Mouse (Mus musculus) forebrain, embryonic 11.5 days (tissue): ENCODE results near the gene Slc6a20b. TPM values are rescaled to one million over a fixed set of nuclear protein-coding genes. Genes with fewer than 3 reads are reported as not detected.
A peak's percentile ranks its signal among the peaks of the same experiment; 100 is the strongest.
"Not testable (repeated sequence)": the region's sequence is repeated elsewhere in the genome, so short reads cannot be mapped to it uniquely, and the experiment has no call there.

Experiments used
- ATAC-seq: fragments of 200-750 bp; cut with Nextera tagmentation; replicated peaks from 2 replicates; pipeline ENCODE4 v1.8.0; 2017; ENCODE audit warnings: moderate TSS enrichment; ENCODE audit not compliant: low FRiP score
- DNase-seq: peaks from one replicate; pipeline ENCODE4 v3.0.0-alpha.2; 2017; ENCODE audit warnings: low spot score
- H3K27ac ChIP-seq: fragments of 300-500 bp; sonication (generic); 2 replicates; pipeline ENCODE4 v1.5.1; 2014; ENCODE audit warnings: low read depth, low read length
- H3K27me3 ChIP-seq: fragments of 300-500 bp; sonication (generic); 2 replicates; pipeline ENCODE4 v1.6.1; 2014; ENCODE audit warnings: mild to moderate bottlenecking, low read length, mixed read lengths; ENCODE audit not compliant: control insufficient read depth, insufficient read depth
- H3K36me3 ChIP-seq: fragments of 300-500 bp; sonication (generic); 2 replicates; pipeline ENCODE4 v1.6.1; 2014; ENCODE audit warnings: mild to moderate bottlenecking, low read length, moderate library complexity, mixed read lengths; ENCODE audit not compliant: control insufficient read depth, insufficient read depth
- H3K4me1 ChIP-seq: fragments of 300-500 bp; sonication (generic); replicated peaks from 2 replicates; pipeline ENCODE4 v1.6.1; 2014; ENCODE audit warnings: low read length, mixed read lengths; ENCODE audit not compliant: control insufficient read depth, insufficient read depth
- H3K4me2 ChIP-seq: fragments of 300-500 bp; sonication (generic); 2 replicates; pipeline ENCODE4 v1.6.1; 2014; ENCODE audit warnings: low read depth, mild to moderate bottlenecking, low read length, moderate library complexity, mixed read lengths; ENCODE audit not compliant: severe bottlenecking
- H3K4me3 ChIP-seq: fragments of 300-500 bp; sonication (generic); 2 replicates; pipeline ENCODE4 v1.5.1; 2014; ENCODE audit warnings: low read depth, low read length
- H3K9ac ChIP-seq: fragments of 300-500 bp; sonication (generic); 2 replicates; pipeline ENCODE4 v1.6.1; 2014; ENCODE audit warnings: low read length
- H3K9me3 ChIP-seq: fragments of 300-500 bp; sonication (generic); 2 replicates; pipeline ENCODE4 v1.6.1; 2016; ENCODE audit warnings: low read length, mixed read lengths; ENCODE audit not compliant: control insufficient read depth
- WGBS: fragments of 180-500 bp; shearing (Covaris S2); extraction: QIAGEN DNeasy Blood & Tissue Kit; methylation state at CpG from one replicate; pipeline ENCODE4 v1.1.7; 2014; 5-methylcytosine and 5-hydroxymethylcytosine counted together
- polyA plus RNA-seq: library from polyadenylated mRNA; unstranded; fragments of >200 nt; fragmentation: Nextera tagmentation; extraction: Ambion mirVana; gene quantifications from 2 replicates; pipeline ENCODE4 v1.2.1, GENCODE M21; 2014

Slc6a20b gene
- 0.09 and 0.29 TPM in 2 replicates for polyA plus RNA-seq

DNA sequence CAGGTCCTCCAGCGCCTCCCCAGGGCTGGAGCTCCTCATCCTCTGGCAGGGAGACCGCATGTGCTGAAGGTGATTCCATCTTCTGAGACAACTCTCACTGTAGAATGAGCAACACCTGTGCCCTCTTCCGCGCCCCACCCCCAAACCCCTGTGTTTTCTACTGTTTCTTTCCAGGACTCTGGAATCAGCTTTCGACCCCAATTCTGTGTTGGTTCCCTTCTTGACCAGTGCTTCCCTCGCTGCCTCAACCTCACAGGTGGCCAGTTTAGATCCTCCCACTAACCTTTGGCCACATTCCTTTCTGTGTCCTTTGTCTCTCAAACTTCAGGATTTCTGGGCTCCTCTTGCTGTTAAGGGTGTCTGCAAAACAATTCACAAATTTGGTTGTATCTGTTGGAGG is at the start of gene Slc6a20b:
Gene Slc6a20b (minus strand): TSS at position 285 of the 400 bp plus-strand sequence.
- no peak within 1 kb of the TSS for H3K9ac ChIP-seq
- WGBS = 87% methylated on average over 6 of the region's 6 CpGs
- no peaks in the 10 kb centered on the region for H3K27me3 ChIP-seq
- DNase-seq = no peak
- no peak within 1 kb of the TSS for H3K4me3 ChIP-seq
- no peak within 1 kb of the TSS for H3K4me2 ChIP-seq
- no peak within 1 kb of the TSS for H3K27ac ChIP-seq
- no peak for ATAC-seq
- no peaks in the 10 kb centered on the region for H3K36me3 ChIP-seq
- H3K9me3 ChIP-seq = no peaks in the 10 kb centered on the region
- H3K4me1 ChIP-seq = no peaks in the 10 kb centered on the region

DNA sequence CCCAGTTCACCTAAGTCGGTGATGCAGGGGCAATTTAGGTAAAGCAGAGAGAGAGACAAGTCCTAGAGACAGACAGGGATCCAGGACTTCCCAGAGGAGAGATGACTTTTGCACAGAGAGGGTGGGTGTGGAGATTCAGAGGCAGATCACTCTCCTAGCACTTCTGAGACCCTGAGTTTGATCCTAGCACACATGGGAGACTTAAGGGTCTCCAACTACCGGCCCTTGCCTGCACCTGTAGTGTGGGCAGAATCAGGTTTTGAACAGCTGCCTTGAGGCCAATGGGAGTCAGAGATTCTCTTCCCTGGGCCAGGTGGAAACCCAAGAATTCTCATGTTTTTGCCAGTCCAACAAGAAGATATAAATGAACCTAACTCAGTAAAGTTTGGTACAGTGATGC is 46.8 kb upstream of the Slc6a20b start:
- 20% methylated on average over 2 of the region's 2 CpGs for WGBS
- Histone ChIP-seq H3K4me3 (no peak overlapping the region), H3K27me3 (peaks cover 25% of the 10 kb centered on the region), H3K4me2 (no peak overlapping the region), H3K27ac (no peak overlapping the region), H3K36me3 (no peaks in the 10 kb centered on the region), H3K4me1 (peaks cover 7% of the 10 kb centered on the region; the same call in 1 of the 2 replicates), H3K9me3 (no peaks in the 10 kb centered on the region), H3K9ac (no peak overlapping the region)
- DNase-seq = no peak
- 0 out of 2 replicates have a peak, but pooled peaks have one; percentile 24 for ATAC-seq

DNA sequence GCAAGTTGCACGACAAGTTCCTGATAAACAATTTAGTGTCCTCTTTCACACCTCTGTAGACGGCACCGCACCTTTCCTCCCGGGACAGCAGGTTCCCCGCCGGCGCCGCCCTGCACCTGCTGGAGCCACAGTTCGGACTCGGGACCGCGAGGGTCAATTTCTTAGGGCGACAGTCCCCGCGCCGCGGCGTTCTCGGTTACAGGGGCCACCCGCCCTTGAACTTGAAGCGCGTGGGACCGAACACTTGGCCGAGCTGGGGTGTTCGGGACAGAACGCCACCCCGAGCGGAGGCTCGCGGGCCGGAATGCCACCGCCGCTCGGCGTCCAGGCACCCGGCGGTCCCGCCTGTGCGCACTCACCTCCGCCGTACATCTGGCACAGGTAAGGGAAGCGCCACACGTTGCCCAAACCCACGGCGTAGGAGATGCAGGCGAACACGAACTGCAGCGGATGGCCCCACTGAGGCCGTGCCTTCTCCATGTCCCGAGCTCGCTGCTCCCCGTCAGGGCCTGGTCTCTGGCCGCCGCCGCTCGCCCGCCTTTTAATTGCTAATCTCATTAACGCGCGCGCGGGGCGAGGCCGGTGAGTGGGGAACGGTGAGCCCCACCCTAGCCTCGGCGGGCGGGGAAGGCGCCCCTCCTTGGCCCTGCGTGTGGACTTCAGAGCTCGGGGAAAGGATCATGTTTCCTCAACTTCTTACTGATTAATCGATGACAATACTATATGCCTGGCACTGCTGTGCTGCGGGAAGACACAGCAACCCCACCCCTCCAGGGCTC is 46.2 kb upstream of the Slc6a20b start, which contains the start of the genes Ccr9 and Slc6a20a:
Gene Ccr9 (plus strand): TSS at position 113 of the 779 bp plus-strand sequence.
Gene Slc6a20a (minus strand): TSS at position 559 of the 779 bp plus-strand sequence.
- peak; percentile 70 for ATAC-seq
- H3K4me1 ChIP-seq = peaks cover 7% of the 10 kb centered on the region; the same call in 1 of the 2 replicates
- WGBS = 1% methylated on average over 70 of the region's 73 CpGs
- H3K36me3 ChIP-seq = no peaks in the 10 kb centered on the region
- peak within 1 kb of the TSS; percentile 35 for H3K9ac ChIP-seq
- peak within 1 kb of the TSS; percentile 73 for H3K4me2 ChIP-seq
- H3K9me3 ChIP-seq = no peaks in the 10 kb centered on the region
- peaks cover 25% of the 10 kb centered on the region for H3K27me3 ChIP-seq
- peak within 1 kb of the TSS; percentile 35 for H3K4me3 ChIP-seq
- H3K27ac ChIP-seq = no peak within 1 kb of the TSS
- peak; percentile 69 for DNase-seq

DNA sequence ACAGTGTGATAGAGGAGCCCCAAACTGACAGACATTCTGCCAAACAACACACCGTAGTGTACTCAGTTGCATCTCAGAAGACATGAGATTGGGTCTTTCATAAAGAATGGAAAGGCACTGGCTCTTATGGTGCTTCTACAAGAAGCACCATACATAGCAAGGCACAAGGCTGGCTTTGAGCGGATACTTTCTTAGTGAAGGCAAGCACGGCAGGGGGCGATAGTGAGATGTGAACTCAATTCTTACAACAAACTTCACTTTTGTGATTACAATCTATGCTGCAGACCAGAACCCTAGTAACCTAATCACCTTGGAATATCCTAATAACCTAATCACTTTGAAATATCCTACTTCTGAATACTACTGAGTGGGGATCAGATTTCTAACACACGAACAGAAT is 33.3 kb upstream of the Slc6a20b start:
- no peak overlapping the region for H3K4me2 ChIP-seq
- no peak overlapping the region for H3K27ac ChIP-seq
- 61% methylated on average over 5 of the region's 5 CpGs for WGBS
- H3K4me3 ChIP-seq = no peak overlapping the region
- no peaks in the 10 kb centered on the region for H3K9me3 ChIP-seq
- no peaks in the 10 kb centered on the region for H3K4me1 ChIP-seq
- H3K27me3 ChIP-seq = no peaks in the 10 kb centered on the region
- H3K9ac ChIP-seq = no peak overlapping the region
- H3K36me3 ChIP-seq = no peaks in the 10 kb centered on the region
- DNase-seq (peak; percentile 58), ATAC-seq (no peak)

DNA sequence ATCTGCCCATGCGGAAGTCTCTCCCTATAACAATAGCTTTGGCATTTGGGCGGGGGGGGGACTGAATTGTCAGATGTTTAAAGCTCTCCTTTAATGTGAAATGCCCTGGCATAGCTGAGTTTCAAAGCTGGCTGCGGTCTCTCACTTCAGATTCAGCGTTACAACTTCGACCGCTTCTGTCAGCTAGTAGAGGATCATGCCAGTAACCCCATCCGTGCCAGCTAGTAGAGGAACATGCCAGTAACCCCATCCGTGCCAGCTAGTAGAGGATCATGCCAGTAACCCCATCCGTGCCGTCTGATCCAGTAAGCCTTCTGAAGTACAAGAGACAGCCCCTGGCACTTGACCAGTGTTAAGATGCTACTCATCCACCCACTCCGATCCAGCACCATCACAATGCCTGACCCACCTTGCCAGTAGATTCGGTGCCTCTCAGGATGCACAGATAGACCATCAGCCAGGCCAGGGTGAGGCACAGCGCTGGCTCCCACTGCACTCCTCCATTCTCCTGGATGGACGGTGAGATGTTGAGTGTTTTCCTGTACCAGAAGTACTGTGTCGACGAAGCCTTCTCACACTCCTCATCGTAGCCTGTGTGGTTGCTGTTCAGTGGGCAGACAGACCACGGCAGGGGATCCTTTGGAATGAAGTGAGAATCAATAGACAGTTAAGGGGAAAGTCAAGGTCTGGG is 27.8 kb upstream of the Slc6a20b start:
- H3K9ac ChIP-seq, H3K36me3 ChIP-seq, H3K27me3 ChIP-seq, H3K4me3 ChIP-seq, H3K4me2 ChIP-seq, DNase-seq, H3K27ac ChIP-seq, H3K9me3 ChIP-seq, ATAC-seq, H3K4me1 ChIP-seq: not testable (repeated sequence)
- 86% methylated on average over 16 of the region's 18 CpGs for WGBS

DNA sequence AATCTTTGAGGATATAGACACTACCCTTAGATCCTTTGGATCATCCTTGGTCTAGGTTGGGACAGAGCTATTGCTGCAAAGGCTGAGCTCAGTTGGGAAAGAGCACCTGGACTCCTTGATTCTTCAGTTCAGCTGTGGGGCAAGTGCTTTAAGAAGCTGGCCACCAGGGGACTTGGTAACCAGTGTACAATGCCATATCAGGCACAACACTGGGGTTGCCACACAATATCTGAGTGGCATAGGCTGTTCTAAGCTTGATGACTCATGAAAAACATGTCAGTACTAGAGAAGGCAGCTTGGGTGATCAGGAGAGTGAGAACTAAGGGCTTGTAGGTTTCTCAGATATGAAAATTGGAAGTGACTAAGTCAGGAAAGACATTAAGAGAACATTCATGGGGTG is 26.6 kb upstream of the Slc6a20b start:
- H3K4me2 ChIP-seq = no peak overlapping the region
- H3K4me1 ChIP-seq = no peaks in the 10 kb centered on the region
- no peak overlapping the region for H3K27ac ChIP-seq
- DNase-seq (no peak), ATAC-seq (no peak)
- H3K9me3 ChIP-seq = no peaks in the 10 kb centered on the region
- H3K27me3 ChIP-seq = no peaks in the 10 kb centered on the region
- H3K9ac ChIP-seq = no peak overlapping the region
- H3K36me3 ChIP-seq = no peaks in the 10 kb centered on the region
- no peak overlapping the region for H3K4me3 ChIP-seq

DNA sequence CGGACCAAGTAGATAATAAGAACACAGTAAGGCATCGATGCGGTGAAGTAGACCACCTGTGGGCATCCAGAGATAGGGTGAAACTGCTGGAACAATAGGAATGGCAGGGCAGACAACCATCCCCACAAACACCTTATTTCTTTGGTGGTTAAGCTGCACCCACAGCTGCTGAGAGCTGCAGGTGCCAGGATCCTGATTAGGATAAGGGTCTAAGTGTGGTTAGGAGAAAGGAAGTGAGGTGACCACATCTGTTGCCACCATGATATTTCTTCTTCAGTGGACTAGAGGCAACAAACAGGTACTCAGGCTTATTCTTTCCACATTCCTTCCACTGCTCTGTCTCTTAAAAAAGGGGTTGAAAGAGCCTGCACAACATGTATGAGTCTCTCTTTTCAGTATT is 25.1 kb upstream of the Slc6a20b start:
- Histone ChIP-seq H3K9me3 (no peaks in the 10 kb centered on the region), H3K4me1 (no peaks in the 10 kb centered on the region), H3K27me3 (no peaks in the 10 kb centered on the region), H3K4me3 (no peak overlapping the region), H3K36me3 (no peaks in the 10 kb centered on the region), H3K9ac (no peak overlapping the region), H3K4me2 (no peak overlapping the region), H3K27ac (no peak overlapping the region)
- ATAC-seq = no peak
- DNase-seq = no peak
- 86% methylated on average over 3 of the region's 3 CpGs for WGBS

DNA sequence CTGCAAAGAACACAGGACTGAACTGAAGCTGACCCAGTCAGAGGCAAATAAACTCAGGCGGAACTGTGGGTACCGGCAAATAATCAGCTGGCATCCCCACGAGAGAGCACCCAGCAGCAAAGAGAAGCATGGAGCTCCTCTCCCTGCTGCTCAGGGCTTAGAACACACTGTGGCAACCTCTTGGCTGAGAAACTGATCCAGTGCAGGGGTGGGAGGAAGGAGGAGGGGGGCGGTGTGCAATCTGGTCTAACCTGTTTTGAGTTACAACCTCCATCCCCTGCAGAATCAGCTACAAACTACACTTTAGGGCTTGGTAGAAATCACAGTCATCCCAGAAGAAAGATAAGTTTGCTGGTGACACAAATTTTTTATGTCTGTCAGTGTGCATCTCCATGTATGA is 19.0 kb upstream of the Slc6a20b start:
- H3K9me3 ChIP-seq = no peaks in the 10 kb centered on the region

More for the DNA sequence above, 19.0 kb upstream of the Slc6a20b start:
- ATAC-seq (no peak), DNase-seq (no peak)
- no peak overlapping the region for H3K27ac ChIP-seq
- H3K27me3 ChIP-seq = no peaks in the 10 kb centered on the region
- 52% methylated on average over 4 of the region's 4 CpGs for WGBS
- H3K4me3 ChIP-seq = no peak overlapping the region
- H3K9ac ChIP-seq = no peak overlapping the region
- no peaks in the 10 kb centered on the region for H3K36me3 ChIP-seq
- no peaks in the 10 kb centered on the region for H3K4me1 ChIP-seq
- no peak overlapping the region for H3K4me2 ChIP-seq
